Mouse (Mus musculus) MEL (cell line): ENCODE measurements at regions not wholly inside any gene's neighbourhood (a gene's known extent, or its start where the extent isn't known, plus 50 kb on each side); places are given as distances from the start of the nearest gene placed in this dataset.

Experiments used
- DNase-seq: peaks from one replicate; pipeline ENCODE4 v3.0.0; 2011; ENCODE audit warnings: low read depth, low spot score
- H3K27ac ChIP-seq: 2 replicates; pipeline ENCODE4 v1.5.1; 2012; ENCODE audit warnings: low read depth, mild to moderate bottlenecking, control low read depth, low read length, moderate library complexity; ENCODE audit not compliant: control insufficient read depth
- H3K27me3 ChIP-seq, 2 experiments: fragments of 150-350 bp in 1 of 2; sonication (generic) in 1 of 2; 2 replicates each; pipeline ENCODE4 v1.6.1; 2012; ENCODE audit warnings: low read length in 2 of 2, mild to moderate bottlenecking in 2 of 2, improper control_type of control experiment in 1 of 2, moderate library complexity in 1 of 2; ENCODE audit not compliant: insufficient read depth in 2 of 2, control insufficient read depth in 1 of 2
- H3K36me3 ChIP-seq, 2 experiments: 2 replicates each; pipeline ENCODE4 v1.6.1; 2012 to 2014; ENCODE audit warnings: low read length in 2 of 2, improper control_type of control experiment in 1 of 2, inconsistent platforms in 1 of 2, mild to moderate bottlenecking in 1 of 2; ENCODE audit not compliant: insufficient read depth in 2 of 2, control insufficient read depth in 1 of 2
- H3K4me1 ChIP-seq, 2 experiments: fragments of 150-350 bp in 1 of 2; sonication (generic) in 1 of 2; 2 replicates each; pipeline ENCODE4 v1.6.1; 2012; ENCODE audit warnings: low read length in 2 of 2, improper control_type of control experiment in 1 of 2, mild to moderate bottlenecking in 1 of 2; ENCODE audit not compliant: insufficient read depth in 2 of 2, control insufficient read depth in 1 of 2
- H3K4me3 ChIP-seq, 2 experiments: fragments of 150-350 bp in 1 of 2; sonication (generic) in 1 of 2; 2 replicates each; pipeline ENCODE4 v1.5.1; 2012; ENCODE audit warnings: low read depth in 2 of 2, low read length in 2 of 2, mild to moderate bottlenecking in 2 of 2, moderate library complexity in 2 of 2, control low read depth in 1 of 2, improper control_type of control experiment in 1 of 2; ENCODE audit not compliant: control insufficient read depth in 1 of 2, insufficient read depth in 1 of 2
- H3K79me2 ChIP-seq: 2 replicates; pipeline ENCODE4 v1.6.1; 2012; ENCODE audit warnings: mild to moderate bottlenecking, low read length, moderate library complexity; ENCODE audit not compliant: control insufficient read depth, poor library complexity, insufficient read depth
- H3K9ac ChIP-seq: 2 replicates; pipeline ENCODE4 v1.6.1; 2012; ENCODE audit warnings: low read depth, mild to moderate bottlenecking, control low read depth, low read length, moderate library complexity; ENCODE audit not compliant: control insufficient read depth, poor library complexity, severe bottlenecking
- H3K9me3 ChIP-seq: fragments of 150-350 bp; sonication (generic); replicated peaks from 2 replicates; pipeline ENCODE4 v1.6.1; 2012; ENCODE audit warnings: mild to moderate bottlenecking, low read length, improper control_type of control experiment, moderate library complexity; ENCODE audit not compliant: insufficient read depth
- BHLHE40 ChIP-seq: IDR thresholded peaks from 2 replicates; pipeline ENCODE4 v1.6.1; 2012; ENCODE audit warnings: low read depth, mild to moderate bottlenecking, inconsistent platforms, low read length, improper control_type of control experiment, borderline replicate concordance
- CHD1 ChIP-seq: IDR thresholded peaks from 2 replicates; pipeline ENCODE4 v1.6.1; 2012; ENCODE audit warnings: low read depth, mild to moderate bottlenecking, inconsistent platforms, low read length, improper control_type of control experiment
- CHD2 ChIP-seq: IDR thresholded peaks from 2 replicates; pipeline ENCODE4 v1.6.1; 2011; ENCODE audit warnings: low read length, improper control_type of control experiment
- E2F4 ChIP-seq: IDR thresholded peaks from 2 replicates; pipeline ENCODE4 v1.6.1; 2011; ENCODE audit warnings: low read depth, low read length, improper control_type of control experiment, borderline replicate concordance
- EP300 ChIP-seq, 2 experiments: IDR thresholded peaks; 2 replicates each; pipeline ENCODE4 v1.6.1; 2011; ENCODE audit warnings: improper control_type of control experiment in 2 of 2, low read length in 2 of 2, low read depth in 1 of 2, mild to moderate bottlenecking in 1 of 2
- GATA1 ChIP-seq: IDR thresholded peaks from 2 replicates; pipeline ENCODE4 v1.6.1; 2011; ENCODE audit warnings: low read depth, low read length, improper control_type of control experiment
- MAX ChIP-seq: IDR thresholded peaks from 2 replicates; pipeline ENCODE4 v1.6.1; 2011; ENCODE audit warnings: low read length, improper control_type of control experiment
- MAZ ChIP-seq: IDR thresholded peaks from 2 replicates; pipeline ENCODE4 v1.6.1; 2012; ENCODE audit warnings: low read depth, mild to moderate bottlenecking, inconsistent platforms, low read length, improper control_type of control experiment
- MYB ChIP-seq: IDR thresholded peaks from 2 replicates; pipeline ENCODE4 v1.6.1; 2011; ENCODE audit warnings: mild to moderate bottlenecking, low read depth, low read length, improper control_type of control experiment
- NELFE ChIP-seq: IDR thresholded peaks from 2 replicates; pipeline ENCODE4 v1.6.1; 2011; ENCODE audit warnings: low read depth, low read length, improper control_type of control experiment
- NRF1 ChIP-seq: IDR thresholded peaks from 2 replicates; pipeline ENCODE4 v1.6.1; 2014; ENCODE audit warnings: low read depth, mild to moderate bottlenecking, inconsistent platforms, low read length, improper control_type of control experiment, moderate library complexity; ENCODE audit not compliant: poor library complexity, insufficient read depth, severe bottlenecking
- POLR2A ChIP-seq, 2 experiments: IDR thresholded peaks; 2 replicates each; pipeline ENCODE4 v1.6.1; 2011 to 2012; ENCODE audit warnings: low read length in 2 of 2, mild to moderate bottlenecking in 2 of 2, control low read depth in 1 of 2, improper control_type of control experiment in 1 of 2, low read depth in 1 of 2, moderate library complexity in 1 of 2; ENCODE audit not compliant: control insufficient read depth in 1 of 2, insufficient read depth in 1 of 2, poor library complexity in 1 of 2
- POLR2AphosphoS5 ChIP-seq: IDR thresholded peaks from 2 replicates; pipeline ENCODE4 v1.6.1; 2012; ENCODE audit warnings: low read depth, borderline replicate concordance, mild to moderate bottlenecking, inconsistent platforms, low read length, moderate library complexity, mixed read lengths
- RAD21 ChIP-seq: IDR thresholded peaks from 2 replicates; pipeline ENCODE4 v1.6.1; 2011; ENCODE audit warnings: mild to moderate bottlenecking, low read depth, low read length, improper control_type of control experiment
- RCOR1 ChIP-seq: IDR thresholded peaks from 2 replicates; pipeline ENCODE4 v1.6.1; 2012; ENCODE audit warnings: low read depth, mild to moderate bottlenecking, inconsistent platforms, low read length, improper control_type of control experiment
- SIN3A ChIP-seq: IDR thresholded peaks from 2 replicates; pipeline ENCODE4 v1.6.1; 2012; ENCODE audit warnings: low read length, improper control_type of control experiment, inconsistent platforms
- SMC3 ChIP-seq: IDR thresholded peaks from 2 replicates; pipeline ENCODE4 v1.6.1; 2011; ENCODE audit warnings: low read depth, low read length, improper control_type of control experiment
- TAL1 ChIP-seq: IDR thresholded peaks from 2 replicates; pipeline ENCODE4 v1.6.1; 2012; ENCODE audit warnings: mild to moderate bottlenecking, inconsistent platforms, low read length, moderate library complexity, mixed read lengths
- TBP ChIP-seq: IDR thresholded peaks from 2 replicates; pipeline ENCODE4 v1.8.0; 2011; ENCODE audit warnings: low read depth, low read length, improper control_type of control experiment
- TCF12 ChIP-seq: IDR thresholded peaks from 2 replicates; pipeline ENCODE4 v1.6.1; 2014; ENCODE audit warnings: low read depth, mild to moderate bottlenecking, inconsistent platforms, low read length, improper control_type of control experiment, moderate library complexity
- USF2 ChIP-seq, 2 experiments: IDR thresholded peaks; 2 replicates each; pipeline ENCODE4 v1.6.1; 2011 to 2012; ENCODE audit warnings: improper control_type of control experiment in 2 of 2, low read length in 2 of 2, borderline replicate concordance in 1 of 2, inconsistent platforms in 1 of 2, low read depth in 1 of 2, mild to moderate bottlenecking in 1 of 2; ENCODE audit not compliant: insufficient read depth in 1 of 2
- ZKSCAN1 ChIP-seq: IDR thresholded peaks from 2 replicates; pipeline ENCODE4 v1.6.1; 2012; ENCODE audit warnings: low read depth, mild to moderate bottlenecking, inconsistent platforms, low read length, improper control_type of control experiment, moderate library complexity

- TF ChIP-seq RAD21, result no peak
- 0 out of 2 replicates have a peak, but pooled peaks have one; percentile 28 for TF ChIP-seq GATA1
- TF ChIP-seq EP300 (IDR thresholded peaks at IDR 0.05; ENCODE audit: low read depth in 1 of 2, low read length in 2 of 2), result 0 out of 4 replicates have a peak, but pooled peaks of 1 of the 2 experiments have one; percentile 7
- TF ChIP-seq TCF12, result no peak
- Histone ChIP-seq H3K4me1 (no peaks in the 10 kb centered on the region), H3K27me3 (no peaks in the 10 kb centered on the region), H3K27ac (no peak overlapping the region), H3K36me3 (no peaks in the 10 kb centered on the region), H3K4me3 (no peak overlapping the region), H3K9me3 (no peaks in the 10 kb centered on the region), H3K79me2 (no peaks in the 10 kb centered on the region), H3K9ac (no peak overlapping the region)
- DNase-seq, result peak; percentile 21
These were observed 844.0 kb upstream of the 2610301B20Rik start for GRCm38 (mm10) chr4:10030316-10030715.

GRCm38 (mm10) chr4:10031764-10032163, 842.5 kb upstream of the 2610301B20Rik start:
- no peak overlapping the region for H3K27ac ChIP-seq
- DNase-seq, result no peak
- no peaks in the 10 kb centered on the region for H3K36me3 ChIP-seq
- TF ChIP-seq E2F4 (no peak), TAL1 (no peak), POLR2A (IDR thresholded peaks at IDR 0.05; ENCODE audit: control insufficient read depth in 1 of 2, insufficient read depth in 1 of 2, low read depth in 1 of 2, low read length in 2 of 2, poor library complexity in 1 of 2) (no peak), TBP (no peak), EP300 (IDR thresholded peaks at IDR 0.05; ENCODE audit: low read depth in 1 of 2, low read length in 2 of 2) (no peak), MYB (no peak), MAZ (no peak), BHLHE40 (no peak), CHD2 (no peak), NELFE (no peak), ZKSCAN1 (no peak), CHD1 (no peak), POLR2AphosphoS5 (no peak), MAX (no peak), RCOR1 (no peak), NRF1 (no peak), SIN3A (no peak), USF2 (IDR thresholded peaks at IDR 0.05; ENCODE audit: borderline replicate concordance in 1 of 2, insufficient read depth in 1 of 2, low read depth in 1 of 2, low read length in 2 of 2) (no peak), SMC3 (no peak)
- no peak overlapping the region for H3K9ac ChIP-seq
- H3K4me3 ChIP-seq, result no peak overlapping the region
- no peaks in the 10 kb centered on the region for H3K4me1 ChIP-seq
- H3K9me3 ChIP-seq, result no peaks in the 10 kb centered on the region
- H3K27me3 ChIP-seq, result no peaks in the 10 kb centered on the region
- H3K79me2 ChIP-seq, result no peaks in the 10 kb centered on the region
